Mouse (Mus musculus) liver, embryonic 14.5 days (tissue): Measurements from ENCODE around the gene Ajap1. TPM values are rescaled to one million over a fixed set of nuclear protein-coding genes. Genes with fewer than 3 reads are reported as not detected.

Source experiments
- ATAC-seq: fragments of 200-750 bp; cut with Nextera tagmentation; 2 replicates; pipeline ENCODE4 v1.8.0; 2017; ENCODE audit warnings: moderate number of reproducible peaks, mild to moderate bottlenecking, moderate library complexity; ENCODE audit not compliant: insufficient read depth
- DNase-seq, 3 experiments: peaks; one replicate each; pipeline ENCODE4 v3.0.0-alpha.2; 2012 to 2013; ENCODE audit warnings: low read depth in 3 of 3, low spot score in 3 of 3
- H3K27ac ChIP-seq: fragments of 300-500 bp; sonication (generic); 2 replicates; pipeline ENCODE4 v1.5.1; 2014; ENCODE audit warnings: moderate library complexity, mild to moderate bottlenecking, control low read depth, inconsistent platforms
- H3K27me3 ChIP-seq: fragments of 300-500 bp; sonication (generic); 2 replicates; pipeline ENCODE4 v1.6.1; 2014; ENCODE audit warnings: mild to moderate bottlenecking, low read length, moderate library complexity; ENCODE audit not compliant: control insufficient read depth, insufficient read depth
- H3K36me3 ChIP-seq: fragments of 300-500 bp; sonication (generic); replicated peaks from 2 replicates; pipeline ENCODE4 v1.6.1; 2014; ENCODE audit warnings: low read depth; ENCODE audit not compliant: control insufficient read depth, insufficient read depth
- H3K4me1 ChIP-seq, 2 experiments: fragments of 200-500 bp in 1 of 2; fragments of 300-500 bp in 1 of 2; sonication (generic) in 1 of 2; replicated peaks; 2 replicates each; pipeline ENCODE4 v1.6.1; 2012 to 2014; ENCODE audit warnings: antibody characterized with exemption in 1 of 2, inconsistent platforms in 1 of 2, low read length in 1 of 2; ENCODE audit not compliant: control insufficient read depth in 2 of 2, insufficient read depth in 2 of 2
- H3K4me2 ChIP-seq: fragments of 300-500 bp; sonication (generic); 2 replicates; pipeline ENCODE4 v1.6.1; 2014; ENCODE audit warnings: low read depth, mild to moderate bottlenecking, control low read depth, moderate library complexity
- H3K4me3 ChIP-seq, 2 experiments: fragments of 200-500 bp in 1 of 2; fragments of 300-500 bp in 1 of 2; sonication (generic) in 1 of 2; 2 replicates each; pipeline ENCODE4 v1.5.1; 2012 to 2014; ENCODE audit warnings: low read depth in 2 of 2, low read length in 2 of 2, mild to moderate bottlenecking in 2 of 2, control low read depth in 1 of 2, inconsistent platforms in 1 of 2, moderate library complexity in 1 of 2; ENCODE audit not compliant: insufficient read depth in 1 of 2
- H3K9ac ChIP-seq: fragments of 300-500 bp; sonication (generic); replicated peaks from 2 replicates; pipeline ENCODE4 v1.6.1; 2014; ENCODE audit warnings: mild to moderate bottlenecking, control low read depth, moderate library complexity
- H3K9me3 ChIP-seq: fragments of 300-500 bp; sonication (generic); 2 replicates; pipeline ENCODE4 v1.6.1; 2016; ENCODE audit warnings: low read length, mixed read lengths; ENCODE audit not compliant: control insufficient read depth
- CTCF ChIP-seq: IDR thresholded peaks from 2 replicates; pipeline ENCODE4 v1.5.1; 2016; ENCODE audit warnings: antibody characterized with exemption, low read depth, control low read depth
- EP300 ChIP-seq: IDR thresholded peaks from 2 replicates; pipeline ENCODE4 v1.6.1; 2016; ENCODE audit warnings: antibody characterized with exemption, low read depth
- WGBS: fragments of 180-500 bp; shearing (Covaris S2); extraction: QIAGEN DNeasy Blood & Tissue Kit; methylation state at CpG from one replicate; pipeline ENCODE4 v1.1.7; 2014; ENCODE audit not compliant: insufficient replicate concordance; 5-methylcytosine and 5-hydroxymethylcytosine counted together
- polyA plus RNA-seq, 2 experiments: library from polyadenylated mRNA; depleted of rRNA in 1 of 2; stranded (reverse) in 1 of 2; unstranded in 1 of 2; fragments of >200 nt; fragmentation: Nextera tagmentation in 1 of 2; extraction: Ambion mirVana in 1 of 2; gene quantifications; 2 replicates each; pipeline versions ENCODE4 v1.2.1 to v1.2.3; 2012 to 2014

Gene Ajap1
- polyA plus RNA-seq, 2 experiments: 0.17 to 0.22 TPM

- Histone ChIP-seq H3K27ac (no peak overlapping the region), H3K9ac (no peak overlapping the region), H3K4me1 (no peaks in the 10 kb centered on the region), H3K4me3 (no peak overlapping the region), H3K27me3 (no peaks in the 10 kb centered on the region), H3K36me3 (no peaks in the 10 kb centered on the region), H3K4me2 (no peak overlapping the region), H3K9me3 (no peaks in the 10 kb centered on the region)
- ATAC-seq (no peak), DNase-seq (no peak)
- no peak for TF ChIP-seq EP300
- peak; percentile 42 for TF ChIP-seq CTCF
- WGBS: 68% methylated on average over 3 of the region's 3 CpGs
These were observed 137.6 kb downstream of the Ajap1 start for GRCm38 (mm10) chr4:153344999-153345398.

- DNase-seq (no peak), ATAC-seq (no peak)
- H3K27ac ChIP-seq: no peak overlapping the region
- H3K4me3 ChIP-seq: no peak overlapping the region
- no peaks in the 10 kb centered on the region for H3K27me3 ChIP-seq
- H3K9ac ChIP-seq: no peak overlapping the region
- TF ChIP-seq CTCF (no peak), EP300 (no peak)
- H3K9me3 ChIP-seq: no peaks in the 10 kb centered on the region
- H3K36me3 ChIP-seq: no peaks in the 10 kb centered on the region
- H3K4me2 ChIP-seq: no peak overlapping the region
- no peaks in the 10 kb centered on the region for H3K4me1 ChIP-seq
These were observed 141.7 kb downstream of the Ajap1 start for GRCm38 (mm10) chr4:153340887-153341286.

GRCm38 (mm10) chr4:153335301-153335799 lies 147.3 kb downstream of the Ajap1 start:
- TF ChIP-seq CTCF (no peak), EP300 (no peak)
- 69% methylated on average over 15 of the region's 15 CpGs for WGBS
- Histone ChIP-seq H3K4me3 (no peak overlapping the region), H3K4me1 (no peaks in the 10 kb centered on the region), H3K27me3 (no peaks in the 10 kb centered on the region), H3K36me3 (no peaks in the 10 kb centered on the region), H3K4me2 (no peak overlapping the region), H3K27ac (no peak overlapping the region), H3K9me3 (no peaks in the 10 kb centered on the region; the same call in 1 of the 2 replicates), H3K9ac (no peak overlapping the region)
- DNase-seq (no peak), ATAC-seq (no peak)

- WGBS: 70% methylated on average over 10 of the region's 10 CpGs
These were observed 154.8 kb downstream of the Ajap1 start for GRCm38 (mm10) chr4:153327809-153328208.

More at GRCm38 (mm10) chr4:153327809-153328208, 154.8 kb downstream of the Ajap1 start:
- Histone ChIP-seq H3K9ac (no peak overlapping the region), H3K4me2 (no peak overlapping the region), H3K27me3 (no peaks in the 10 kb centered on the region), H3K36me3 (no peaks in the 10 kb centered on the region), H3K27ac (no peak overlapping the region), H3K4me3 (no peak overlapping the region), H3K4me1 (no peaks in the 10 kb centered on the region), H3K9me3 (no peaks in the 10 kb centered on the region)
- DNase-seq: no peak
- ATAC-seq: no peak
- TF ChIP-seq CTCF: no peak
